8 mouse cellular contexts compared by ENCODE assay signal in the genomic region with DNA sequence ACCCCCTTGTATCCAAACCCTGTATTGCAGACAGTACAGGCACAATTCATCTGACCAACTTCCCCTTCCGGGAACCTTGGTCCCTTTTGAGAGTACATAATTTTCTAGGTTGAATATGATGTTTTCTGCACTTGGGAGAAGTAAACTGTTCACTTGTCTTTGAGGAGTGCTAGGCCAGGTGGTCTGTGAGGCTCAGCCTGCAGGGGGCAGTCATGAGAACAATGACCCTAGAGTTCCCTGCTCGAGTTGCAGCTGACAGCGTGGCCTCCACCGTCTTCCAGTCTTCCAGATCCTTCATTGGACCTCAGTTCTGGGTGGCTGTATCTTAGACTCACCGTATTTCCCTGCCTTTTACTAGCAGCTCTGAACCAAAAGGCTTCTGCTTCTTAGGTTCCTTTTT. TPM values are rescaled to one million over a fixed set of nuclear protein-coding genes. Genes with fewer than 3 reads are reported as not detected.
DNase-seq lines count a peak whose midpoint lies in the region; ATAC-seq and TF ChIP-seq lines count a peak whose summit lies in the region.

No protein-coding gene starts in this region.

- H3K79me2 ChIP-seq in liver, adult 2 months (ENCODE audit: control insufficient read depth, insufficient read depth, low read length) = no peaks in the 10 kb centered on the region

- no peak overlapping the region for H3K9ac ChIP-seq in liver, adult 2 months (ENCODE audit: low read depth, low read length)

- no peak for TF ChIP-seq POLR2A in brain, embryonic 14.5 days (IDR thresholded peaks at IDR 0.05; ENCODE audit: borderline replicate concordance, extremely low read depth, insufficient read depth, insufficient read length, poor library complexity, severe bottlenecking)
- TF ChIP-seq POLR2A in liver, adult 2 months (IDR thresholded peaks at IDR 0.05; ENCODE audit: extremely low read depth, insufficient read depth, low read length) = no peak

- peak; percentile 66 to 74 for DNase-seq in layer of hippocampus, postnatal 10 days (ENCODE audit: low spot score in 2 of 2)
- DNase-seq in layer of hippocampus, adult 9-11 months = no peak
- peak; percentile 71 for DNase-seq in ES-CJ7 (ENCODE audit: low read depth, low spot score)
- DNase-seq in brain, embryonic 14.5 days (ENCODE audit: low read depth) = peak; percentile 47
- peak; percentile 65 for DNase-seq in gastrocnemius, postnatal 14 days
- DNase-seq in liver, adult 2 months (ENCODE audit: extremely low read depth, low read depth, low spot score) = peak; percentile 16
- peak; percentile 68 for DNase-seq in right cerebral cortex, postnatal 4 days

- no peaks in the 10 kb centered on the region; the same call in 1 of the 2 replicates for H3K4me1 ChIP-seq in liver, adult 2 months (ENCODE audit: control insufficient read depth, insufficient read depth, low read length)

- WGBS in liver, adult 2 months = 20% methylated on average over 5 of the region's 5 CpGs

- no peak overlapping the region for H3K4me3 ChIP-seq in liver, adult 2 months (ENCODE audit: insufficient read depth, low read depth, low read length)

- H3K27ac ChIP-seq in liver, adult 2 months (replicated peaks; ENCODE audit: insufficient read depth, low read depth, low read length) = no peak overlapping the region

- TF ChIP-seq CTCF in brain, embryonic 14.5 days (IDR thresholded peaks at IDR 0.05; ENCODE audit: borderline replicate concordance, extremely low read depth, insufficient read depth, insufficient read length) = peak; percentile 72
- peak; percentile 82 for TF ChIP-seq CTCF in liver, adult 2 months (IDR thresholded peaks at IDR 0.05; ENCODE audit: low read depth, low read length)

- H3K36me3 ChIP-seq in liver, adult 2 months (ENCODE audit: control insufficient read depth, insufficient read depth, low read length) = no peaks in the 10 kb centered on the region

- no peak for ATAC-seq in erythroid progenitor cell, adult 5-6 weeks (replicated peaks; ENCODE audit: low FRiP score, poor library complexity, severe bottlenecking)

- peaks cover 22% of the 10 kb centered on the region for H3K27me3 ChIP-seq in liver, adult 2 months (ENCODE audit: control insufficient read depth, insufficient read depth, low read length)

- intact Hi-C loops in gastrocnemius, postnatal 14 days (cut with DNase I; ENCODE audit: low total_unique reads) = no loop called here

RNA-seq across cellular contexts. Expression of a gene that starts 4.7 kb away (rescaled TPM):
- 100 to 1,000 TPM; 100 to 104 TPM for total RNA-seq in layer of hippocampus, postnatal 10 days (2021)
- 37.9 and 42.7 TPM in 2 replicates for polyA plus RNA-seq in brain, embryonic 14.5 days (2012; rRNA removed)
- total RNA-seq in gastrocnemius, postnatal 14 days (2021) = 10 to 100 TPM; 16.8 to 21.0 TPM
- 0.09 and 0.74 TPM in 2 replicates for total RNA-seq in liver, adult 2 months (2014; rRNA removed)
- 0.21 and 0.53 TPM in 2 replicates for polyA plus RNA-seq in liver, adult 2 months (2012; rRNA removed)
- total RNA-seq in erythroid progenitor cell, adult 5-6 weeks (2015; ENCODE audit: low replicate concordance) = 0.42 TPM in 1 of 2 replicates, not detected in the other
- total RNA-seq in erythroid progenitor cell, adult 5-6 weeks (2017; ENCODE audit: low replicate concordance) = 0.64 TPM in 1 of 2 replicates, not detected in the other

RNA-seq across cellular contexts. Expression of a gene that starts 33.8 kb away (rescaled TPM):
- 10 to 100 TPM; 95.3 to 98.4 TPM for total RNA-seq in layer of hippocampus, postnatal 10 days (2021)
- 125 and 140 TPM in 2 replicates for polyA plus RNA-seq in brain, embryonic 14.5 days (2012; rRNA removed)
- total RNA-seq in gastrocnemius, postnatal 14 days (2021) = 10 to 100 TPM; 52.3 to 55.3 TPM
- 9.8 and 14.0 TPM in 2 replicates for total RNA-seq in liver, adult 2 months (2014; rRNA removed)
- 90.8 and 105 TPM in 2 replicates for polyA plus RNA-seq in liver, adult 2 months (2012; rRNA removed)
- 16.2 and 33.1 TPM in 2 replicates for total RNA-seq in erythroid progenitor cell, adult 5-6 weeks (2015; ENCODE audit: low replicate concordance)
- 13.8 and 15.0 TPM in 2 replicates for total RNA-seq in erythroid progenitor cell, adult 5-6 weeks (2017; ENCODE audit: low replicate concordance)

Comparison
In these comparisons a context has a peak if more than half of its experiments do, and no peak if none do; other contexts are left out.
1. RNA of a gene that starts 4.7 kb away (total RNA-seq): 100 to 104 TPM in layer of hippocampus, postnatal 10 days and 16.8 to 21.0 TPM in gastrocnemius, postnatal 14 days; 0.42 to 0.64 TPM in erythroid progenitor cell, adult 5-6 weeks and 0.09 to 0.74 TPM in liver, adult 2 months; every median in the first group is over 10 times any median in the second.